Mouse (Mus musculus) thymus, adult 2 months (tissue): ENCODE data around the gene Prpf38b.

Experiments used
- CTCF ChIP-seq: fragments of 200-500 bp; IDR thresholded peaks from 2 replicates; pipeline ENCODE4 v1.5.1; 2012; ENCODE audit warnings: mild to moderate bottlenecking, control low read depth, low read length, moderate library complexity, borderline replicate concordance; ENCODE audit not compliant: control insufficient read depth, poor library complexity, insufficient read depth; ENCODE audit errors: extremely low read depth
- POLR2A ChIP-seq: fragments of 200-500 bp; IDR thresholded peaks from 2 replicates; pipeline ENCODE4 v1.6.1; 2012; ENCODE audit warnings: mild to moderate bottlenecking, low read length, control low read depth, moderate library complexity; ENCODE audit not compliant: control insufficient read depth, poor library complexity, insufficient read depth; ENCODE audit errors: extremely low read depth

DNA sequence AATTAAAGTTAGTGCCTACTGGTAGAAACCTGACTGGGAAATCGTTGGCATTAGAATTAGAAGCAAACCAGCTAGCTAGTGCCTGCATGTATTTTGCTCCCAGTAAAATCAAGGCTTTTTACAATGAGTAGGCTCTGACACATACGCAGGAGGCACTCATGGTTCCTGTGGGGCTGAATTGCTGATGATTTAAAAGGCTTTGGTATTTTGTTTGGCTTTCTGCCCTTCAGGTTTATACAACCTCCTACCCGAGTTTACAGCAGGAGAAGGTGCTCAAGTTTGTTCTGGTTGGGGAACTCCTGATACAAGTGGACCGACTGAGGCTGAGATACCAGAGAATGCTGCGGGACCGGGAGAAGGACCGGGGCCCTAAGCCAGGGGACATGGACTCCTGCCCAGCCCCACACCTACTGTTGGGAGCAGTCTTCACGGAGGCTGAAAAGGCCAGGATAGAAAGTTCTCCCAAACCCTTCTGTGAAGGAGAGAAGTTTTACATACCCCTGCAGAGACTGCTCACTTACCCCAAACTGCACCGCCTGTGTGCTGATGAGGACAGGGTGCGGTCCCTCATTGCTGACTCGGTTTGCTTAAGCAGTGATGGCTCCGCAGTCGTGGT is 48.3 kb upstream of the Prpf38b start:
- TF ChIP-seq CTCF: no peak
- no peak for TF ChIP-seq POLR2A
